In the genomic region with DNA sequence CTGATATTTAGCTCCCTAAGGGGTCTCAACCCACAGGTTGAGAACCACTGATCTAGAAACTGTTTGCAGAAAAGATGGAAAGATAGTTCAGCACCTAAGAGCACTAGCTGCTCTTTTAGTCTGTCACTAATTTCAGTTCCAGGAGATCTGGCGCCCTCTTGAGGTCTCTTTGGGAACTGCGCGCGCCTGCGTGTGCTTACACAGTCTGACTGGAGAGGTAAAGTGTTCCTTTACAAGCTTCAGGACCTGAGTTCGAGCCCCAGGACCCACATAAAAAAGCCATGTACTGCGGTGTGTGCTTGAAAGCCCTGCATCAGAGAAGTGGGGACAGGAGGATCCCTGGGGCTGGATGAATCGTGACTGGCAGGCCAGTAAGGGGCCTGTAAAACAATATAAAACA, we compare ENCODE assay signal across 9 mouse cellular contexts. TPM values are rescaled to one million over a fixed set of nuclear protein-coding genes. Genes with fewer than 3 reads are reported as not detected.
A peak's percentile ranks its signal among the peaks of the same experiment; 100 is the strongest.
DNase-seq lines count a peak whose midpoint lies in the region; ATAC-seq lines count a peak whose summit lies in the region.
"Had no signal": no experiment of that assay in that cellular context is flagged by ENCODE, and none has a peak within 500 bp of the region (broad histone marks: within the 10 kb centered on the region; RNA-seq: fewer than 3 reads in every experiment).

No protein-coding gene starts in this region.

- no peaks in the 10 kb centered on the region for H3K27me3 ChIP-seq in forebrain, embryonic 10.5 days (ENCODE audit: poor library complexity, severe bottlenecking)
- H3K27me3 ChIP-seq in forebrain, embryonic 15.5 days, result no peaks in the 10 kb centered on the region
- 0 out of 2 replicates have a peak, but pooled peaks cover 3% of the 10 kb centered on the region for H3K27me3 ChIP-seq in liver, embryonic 12.5 days (replicated peaks)

- no peak overlapping the region for H3K27ac ChIP-seq in forebrain, embryonic 10.5 days
- no peak overlapping the region for H3K27ac ChIP-seq in forebrain, embryonic 15.5 days (replicated peaks)
- no peak overlapping the region for H3K27ac ChIP-seq in liver, embryonic 12.5 days

- H3K4me3 ChIP-seq in forebrain, embryonic 10.5 days, result no peak overlapping the region
- no peak overlapping the region for H3K4me3 ChIP-seq in forebrain, embryonic 15.5 days
- no peak overlapping the region for H3K4me3 ChIP-seq in liver, embryonic 12.5 days

- H3K4me2 ChIP-seq in forebrain, embryonic 15.5 days (replicated peaks), result no peak overlapping the region
- H3K4me2 ChIP-seq in liver, embryonic 12.5 days, result no peak overlapping the region

- H3K9me3 ChIP-seq in forebrain, embryonic 10.5 days, result peaks cover 34% of the 10 kb centered on the region
- no peaks in the 10 kb centered on the region for H3K9me3 ChIP-seq in forebrain, embryonic 15.5 days
- H3K9me3 ChIP-seq in liver, embryonic 12.5 days (replicated peaks), result no peaks in the 10 kb centered on the region

- 53% methylated on average over 8 of the region's 8 CpGs for WGBS in forebrain, embryonic 10.5 days
- 53% methylated on average over 8 of the region's 8 CpGs for WGBS in forebrain, embryonic 15.5 days
- 34% methylated on average over 8 of the region's 8 CpGs for WGBS in liver, embryonic 12.5 days (ENCODE audit: insufficient replicate concordance)

- no peaks in the 10 kb centered on the region for H3K4me1 ChIP-seq in forebrain, embryonic 10.5 days
- H3K4me1 ChIP-seq in forebrain, embryonic 15.5 days, result no peaks in the 10 kb centered on the region
- no peaks in the 10 kb centered on the region for H3K4me1 ChIP-seq in liver, embryonic 12.5 days

- H3K9ac ChIP-seq in forebrain, embryonic 15.5 days (replicated peaks), result no peak overlapping the region
- no peak overlapping the region for H3K9ac ChIP-seq in liver, embryonic 12.5 days

- H3K36me3 ChIP-seq in forebrain, embryonic 10.5 days (replicated peaks), result no peaks in the 10 kb centered on the region
- H3K36me3 ChIP-seq in forebrain, embryonic 15.5 days, result no peaks in the 10 kb centered on the region
- H3K36me3 ChIP-seq in liver, embryonic 12.5 days, result no peaks in the 10 kb centered on the region

- ATAC-seq in forebrain, embryonic 15.5 days (replicated peaks), result no peak
- ATAC-seq in liver, embryonic 12.5 days, result no peak
- peak; percentile 30 to 62; a peak in 1 of 4 replicates for ATAC-seq in hematopoietic stem cell, adult 5-6 weeks (replicated peaks in 1 of 2; ENCODE audit: insufficient read depth in 1 of 2, low FRiP score in 2 of 2, low TSS enrichment in 1 of 2, low read depth in 1 of 2, poor library complexity in 2 of 2, severe bottlenecking in 2 of 2)
- no peak for ATAC-seq in megakaryocyte-erythroid progenitor cell, adult 5-6 weeks (replicated peaks; ENCODE audit: low FRiP score, low TSS enrichment, poor library complexity, severe bottlenecking)

- peak; percentile 27 for DNase-seq in forebrain, embryonic 10.5 days (ENCODE audit: extremely low spot score, low spot score)
- DNase-seq in liver (peak; percentile 66), adipocyte (ENCODE audit: low spot score) (peak; percentile 30)
- DNase-seq in monocyte, adult 2 months (ENCODE audit: low read depth in 1 of 2, low spot score in 2 of 2), result peak; percentile 31 to 66

RNA-seq across cellular contexts. Expression of a gene that starts 2.1 kb away (rescaled TPM):
- not detected in 2 replicates for polyA plus RNA-seq in forebrain, embryonic 10.5 days (2016; fragmentation: Nextera tagmentation; extraction: Ambion mirVana)
- not detected in 2 replicates for polyA plus RNA-seq in forebrain, embryonic 15.5 days (2015; fragmentation: Nextera tagmentation; extraction: Ambion mirVana)
- not detected in 2 replicates for polyA plus RNA-seq in liver, embryonic 12.5 days (2016; fragmentation: Nextera tagmentation; extraction: Ambion mirVana)
- total RNA-seq in hematopoietic stem cell, adult 5-6 weeks (2017), result not detected in 2 replicates
- total RNA-seq in megakaryocyte-erythroid progenitor cell, adult 5-6 weeks (2014; fragmentation: Nextera tagmentation), result not detected in 2 replicates
- not detected in 2 replicates for total RNA-seq in megakaryocyte-erythroid progenitor cell, adult 5-6 weeks (2017)
- polyA plus RNA-seq: neural tube, embryonic 14.5 days had no signal

RNA-seq across cellular contexts. Expression of a gene that starts 28.8 kb away (rescaled TPM):
- not detected in 2 replicates for polyA plus RNA-seq in forebrain, embryonic 10.5 days (2016; fragmentation: Nextera tagmentation; extraction: Ambion mirVana)
- 0.43 and 0.50 TPM in 2 replicates for polyA plus RNA-seq in forebrain, embryonic 15.5 days (2015; fragmentation: Nextera tagmentation; extraction: Ambion mirVana)
- not detected in 2 replicates for polyA plus RNA-seq in liver, embryonic 12.5 days (2016; fragmentation: Nextera tagmentation; extraction: Ambion mirVana)
- 0.10 and 0.38 TPM in 2 replicates for total RNA-seq in hematopoietic stem cell, adult 5-6 weeks (2017)
- not detected in 2 replicates for total RNA-seq in megakaryocyte-erythroid progenitor cell, adult 5-6 weeks (2014; fragmentation: Nextera tagmentation)
- total RNA-seq in megakaryocyte-erythroid progenitor cell, adult 5-6 weeks (2017), result not detected in 2 replicates

RNA-seq across cellular contexts. Expression of a gene that starts 31.1 kb away (rescaled TPM):
- 4.7 and 4.8 TPM in 2 replicates for polyA plus RNA-seq in forebrain, embryonic 10.5 days (2016; fragmentation: Nextera tagmentation; extraction: Ambion mirVana)
- polyA plus RNA-seq in forebrain, embryonic 15.5 days (2015; fragmentation: Nextera tagmentation; extraction: Ambion mirVana), result 7.1 and 7.3 TPM in 2 replicates
- 3.6 and 3.9 TPM in 2 replicates for polyA plus RNA-seq in liver, embryonic 12.5 days (2016; fragmentation: Nextera tagmentation; extraction: Ambion mirVana)
- 11.1 and 13.4 TPM in 2 replicates for total RNA-seq in hematopoietic stem cell, adult 5-6 weeks (2017)
- 1.3 and 6.4 TPM in 2 replicates for total RNA-seq in megakaryocyte-erythroid progenitor cell, adult 5-6 weeks (2014; fragmentation: Nextera tagmentation)
- total RNA-seq in megakaryocyte-erythroid progenitor cell, adult 5-6 weeks (2017), result 0.85 and 0.91 TPM in 2 replicates

RNA-seq across cellular contexts. Expression of a gene that starts 38.1 kb away (rescaled TPM):
- polyA plus RNA-seq in forebrain, embryonic 10.5 days (2016; fragmentation: Nextera tagmentation; extraction: Ambion mirVana), result 0.26 TPM in 1 of 2 replicates, not detected in the other
- 7.6 and 8.4 TPM in 2 replicates for polyA plus RNA-seq in forebrain, embryonic 15.5 days (2015; fragmentation: Nextera tagmentation; extraction: Ambion mirVana)
- polyA plus RNA-seq in liver, embryonic 12.5 days (2016; fragmentation: Nextera tagmentation; extraction: Ambion mirVana), result not detected in 2 replicates
- not detected in 2 replicates for total RNA-seq in hematopoietic stem cell, adult 5-6 weeks (2017)
- total RNA-seq in megakaryocyte-erythroid progenitor cell, adult 5-6 weeks (2014; fragmentation: Nextera tagmentation), result not detected in 2 replicates
- not detected in 2 replicates for total RNA-seq in megakaryocyte-erythroid progenitor cell, adult 5-6 weeks (2017)

Comparison
In these comparisons a context has a peak if more than half of its experiments do, and no peak if none do; other contexts are left out.
1. ATAC-seq: peak in hematopoietic stem cell, adult 5-6 weeks (2 of 2); none in forebrain, embryonic 15.5 days (single experiment), liver, embryonic 12.5 days (single experiment) and megakaryocyte-erythroid progenitor cell, adult 5-6 weeks (single experiment).
2. Peak in every context shown above with its lines, with median percentiles within 50 percentile points of each other: DNase-seq.